Mouse (Mus musculus) urinary bladder, postnatal 10 days (tissue): ENCODE measurements around the gene Cyp2c70.
"Not testable (repeated sequence)": the region's sequence is repeated elsewhere in the genome, so short reads cannot be mapped to it uniquely, and the experiment has no call there.

Experiments used
- DNase-seq: peaks from one replicate; pipeline ENCODE4 v3.0.0; 2022; ENCODE audit warnings: low spot score

Cyp2c70 gene

GRCm38 (mm10) chr19:40187160-40187559 is at the start of gene Cyp2c70:
TSS of gene Cyp2c70 (minus strand) at chr19:40187333.
- DNase-seq = no peak

DNA sequence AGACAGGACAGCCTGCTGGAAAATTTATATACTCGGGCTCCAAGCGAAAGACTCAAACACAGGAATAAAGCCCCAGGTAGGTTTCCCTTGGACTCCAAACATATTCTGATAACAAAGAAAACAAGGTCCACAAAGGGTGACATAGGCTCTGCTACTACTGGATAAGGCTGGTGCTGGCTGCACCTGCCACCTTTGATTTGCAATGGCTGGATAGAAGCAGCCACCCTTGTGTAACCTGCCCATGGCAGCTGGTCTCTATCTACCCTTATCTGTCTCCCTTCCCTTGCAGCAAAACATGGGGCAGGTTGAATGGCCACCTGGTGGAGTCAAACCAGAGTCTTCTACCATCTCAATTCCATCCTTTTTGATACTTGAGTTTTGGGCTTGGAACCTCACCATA is 45.4 kb upstream of the Cyp2c70 start:
- no peak for DNase-seq

GRCm38 (mm10) chr19:40231825-40232541 is 44.9 kb upstream of the Cyp2c70 start:
- DNase-seq = no peak

GRCm38 (mm10) chr19:40231074-40231738 is 44.1 kb upstream of the Cyp2c70 start:
- DNase-seq = no peak

DNA sequence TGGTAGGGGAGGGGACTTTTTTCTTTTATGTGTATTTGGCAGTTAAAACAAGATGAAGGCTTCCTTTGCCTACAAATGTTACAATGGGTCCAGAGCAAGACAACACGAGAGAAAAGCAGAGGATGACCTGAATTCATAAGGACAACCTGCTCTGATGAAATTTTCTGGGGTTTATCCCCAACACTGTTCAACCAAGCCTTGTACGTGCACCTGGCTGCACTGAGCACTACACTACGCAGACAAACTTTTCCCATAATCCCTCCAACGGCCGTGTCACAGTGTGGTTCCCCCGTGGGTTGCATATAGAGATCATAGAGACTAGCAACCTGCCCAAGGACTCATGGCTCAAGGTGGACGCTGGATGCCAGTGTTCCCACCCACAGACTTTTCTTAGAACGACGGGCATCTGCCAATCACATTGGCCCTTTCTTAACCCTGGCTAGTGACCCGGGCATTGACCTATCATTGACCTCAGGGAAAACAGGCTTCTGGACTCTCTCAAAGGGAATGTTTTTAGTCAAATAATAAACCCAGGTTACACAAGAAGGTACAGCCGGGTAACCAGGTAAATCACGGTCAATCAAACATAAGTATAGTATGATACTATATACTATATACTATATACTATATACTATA is 39.5 kb upstream of the Cyp2c70 start:
- DNase-seq = no peak

DNA sequence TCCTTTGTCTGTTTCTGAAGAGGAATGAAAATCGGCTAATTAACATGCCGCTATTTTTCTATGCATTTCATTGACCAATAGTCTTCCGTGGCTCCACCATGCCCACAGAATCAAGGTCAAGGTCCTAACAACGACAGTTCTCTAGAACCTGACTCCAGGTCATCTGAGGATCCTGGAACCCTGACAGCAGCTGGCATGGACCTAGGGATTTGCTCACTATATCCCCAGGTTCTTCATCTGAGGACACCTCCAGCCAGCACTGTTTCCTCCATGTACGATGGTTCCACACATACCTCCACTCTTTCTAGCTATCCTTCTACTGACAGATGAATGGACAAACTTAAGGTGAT is 38.6 kb upstream of the Cyp2c70 start:
- no peak for DNase-seq

DNA sequence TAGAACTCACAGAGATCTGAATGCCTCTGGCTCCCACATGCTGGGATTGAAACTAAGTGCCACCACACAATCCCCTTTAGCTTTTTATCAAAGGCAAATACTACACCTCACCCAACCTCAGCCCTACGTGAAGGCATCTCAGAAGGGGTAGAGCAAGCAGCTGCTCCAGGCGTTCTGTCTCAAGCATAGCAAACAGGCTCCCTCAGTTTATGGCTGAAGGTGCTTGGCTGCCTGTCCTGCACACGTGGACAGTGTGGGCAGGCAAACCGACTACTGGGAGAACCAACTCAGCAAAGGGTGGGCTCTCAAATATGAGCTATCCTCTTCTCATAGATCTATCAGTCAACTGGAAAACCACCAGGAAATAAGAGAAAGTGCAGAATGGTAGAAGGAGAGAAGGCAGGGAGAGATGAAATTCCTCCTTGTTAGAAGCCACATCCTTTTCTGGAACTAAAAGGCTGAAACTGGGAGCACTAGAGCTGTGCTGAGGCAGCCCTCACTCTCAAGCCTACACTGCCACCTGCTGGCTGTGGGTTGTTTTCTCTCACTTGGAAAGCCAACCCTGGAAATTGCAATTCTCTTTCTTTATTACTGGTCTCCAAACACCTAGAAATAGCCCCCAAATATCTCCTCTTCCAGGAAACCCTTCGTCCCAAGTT is 38.1 kb upstream of the Cyp2c70 start:
- DNase-seq = no peak

DNA sequence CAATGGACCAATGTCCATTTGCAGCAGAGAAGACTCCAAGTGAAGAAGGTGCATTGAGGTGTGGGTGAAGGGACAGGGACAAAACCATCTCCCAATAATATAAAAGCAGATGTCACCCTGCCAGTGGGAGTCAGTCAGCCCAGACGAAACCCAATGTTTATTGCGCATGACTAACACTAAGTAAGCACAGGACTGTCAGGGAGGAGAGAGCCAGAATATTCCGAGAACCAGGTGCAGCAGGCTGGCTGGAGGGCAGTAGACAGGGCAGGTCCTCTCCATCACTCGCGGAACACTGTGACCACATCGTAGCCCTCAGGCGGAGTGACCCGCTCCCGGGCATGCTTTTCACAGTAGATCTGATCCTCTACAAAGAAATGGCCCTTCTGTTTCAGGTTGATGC is 35.2 kb upstream of the Cyp2c70 start:
- DNase-seq = not testable (repeated sequence)

- DNase-seq = no peak
These were observed 33.7 kb upstream of the Cyp2c70 start for GRCm38 (mm10) chr19:40220878-40221277.

- DNase-seq = not testable (repeated sequence)
These were observed 15.8 kb upstream of the Cyp2c70 start for GRCm38 (mm10) chr19:40202947-40203346.

- DNase-seq = no peak
These were observed 3.5 kb upstream of the Cyp2c70 start for GRCm38 (mm10) chr19:40190596-40190995.

DNA sequence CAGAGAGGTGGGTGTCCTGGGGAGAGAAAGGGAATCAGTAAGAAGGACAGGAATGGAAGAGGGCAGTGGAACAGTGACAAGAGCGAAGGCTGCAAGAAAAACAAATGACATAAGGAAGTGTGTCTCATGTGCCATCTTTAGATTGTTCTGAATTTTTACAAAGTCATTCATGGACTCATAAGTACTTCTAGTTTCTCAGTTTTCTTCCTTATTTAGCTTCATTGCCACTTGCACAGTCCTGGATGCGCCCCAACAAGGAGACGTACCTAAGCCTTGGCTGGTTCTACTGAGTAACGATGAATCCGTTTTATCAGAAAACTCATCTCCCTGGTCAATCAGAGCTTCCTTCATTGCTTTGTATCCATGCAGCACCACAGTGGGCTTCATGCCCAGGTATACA is 3.5 kb downstream of the Cyp2c70 start:
- no peak for DNase-seq

DNA sequence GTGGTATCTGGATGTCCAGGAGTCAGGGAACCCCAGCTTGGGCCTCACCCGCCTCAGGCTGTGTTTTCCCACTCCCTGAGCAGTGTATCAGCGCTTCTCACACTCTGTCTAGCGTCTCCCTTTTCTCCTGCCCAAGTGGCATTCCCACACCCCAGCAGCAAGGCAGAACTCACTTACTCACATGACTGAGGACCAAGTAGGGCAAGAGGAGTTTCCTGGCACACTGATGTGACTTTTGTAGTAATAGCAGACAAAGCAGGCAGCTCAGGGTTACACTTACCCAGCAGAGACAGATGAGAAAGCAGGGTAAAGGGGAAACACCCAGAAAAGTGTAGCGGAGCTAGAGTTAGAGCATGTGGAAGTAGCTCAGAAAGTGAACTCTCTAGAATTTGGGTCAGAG is 8.8 kb downstream of the Cyp2c70 start:
- no peak for DNase-seq

DNA sequence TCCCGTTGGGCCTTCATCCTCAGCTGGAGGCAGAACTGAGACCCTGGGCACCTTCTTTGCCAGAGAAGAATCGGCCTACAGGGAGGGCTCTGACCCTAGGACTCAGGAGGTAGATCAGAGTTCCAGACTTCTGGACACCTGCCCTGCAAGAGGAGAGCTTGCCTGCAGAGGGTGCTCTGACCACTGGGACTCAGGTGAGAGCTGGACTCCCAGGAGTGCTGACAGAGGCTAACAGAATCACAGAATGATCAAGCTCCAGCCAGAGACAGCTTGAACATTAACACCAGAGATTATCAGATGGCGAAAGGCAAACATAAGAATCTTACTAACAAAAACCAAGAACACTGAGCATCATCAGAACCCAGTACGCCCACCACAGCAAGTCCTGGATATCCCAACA is 18.7 kb downstream of the Cyp2c70 start:
- DNase-seq = not testable (repeated sequence)

GRCm38 (mm10) chr19:40126996-40127395 is 60.1 kb downstream of the Cyp2c70 start:
- not testable (repeated sequence) for DNase-seq

- DNase-seq = not testable (repeated sequence)
These were observed 62.0 kb downstream of the Cyp2c70 start for GRCm38 (mm10) chr19:40125165-40125564.

- not testable (repeated sequence) for DNase-seq
These were observed 67.5 kb downstream of the Cyp2c70 start for GRCm38 (mm10) chr19:40119624-40120023.
